In genomic region chr5:115434280-115434852, GRCm38 (mm10) we compare ENCODE assay signal across 12 mouse cellular contexts. TPM values are rescaled to one million over a fixed set of nuclear protein-coding genes. Genes with fewer than 3 reads are reported as not detected.
DNase-seq lines count a peak whose midpoint lies in the region; ATAC-seq and TF ChIP-seq lines count a peak whose summit lies in the region.
"Had no signal": no experiment of that assay in that cellular context is flagged by ENCODE, and none has a peak within 500 bp of the region (broad histone marks: within the 10 kb centered on the region; RNA-seq: fewer than 3 reads in every experiment).

No protein-coding gene starts in this region.

- H3K9ac ChIP-seq in intestine, postnatal 0 days (ENCODE audit: low read depth, low read length) = no peak overlapping the region
- no peak overlapping the region for H3K9ac ChIP-seq in intestine, embryonic 16.5 days (ENCODE audit: low read depth, low read length)
- peak overlapping the region; percentile 100 for H3K9ac ChIP-seq in forebrain, embryonic 11.5 days (ENCODE audit: low read length)
- H3K9ac ChIP-seq in hindbrain, postnatal 0 days (replicated peaks; ENCODE audit: low read length) = peak overlapping the region; percentile 61
- peak overlapping the region; percentile 100 for H3K9ac ChIP-seq in neural tube, embryonic 12.5 days
- H3K9ac ChIP-seq: heart, embryonic 15.5 days had no signal

- no peaks in the 10 kb centered on the region; the same call in 1 of the 2 replicates for H3K4me1 ChIP-seq in intestine, postnatal 0 days (replicated peaks; ENCODE audit: control insufficient read depth, insufficient read depth, low read length)
- H3K4me1 ChIP-seq in intestine, embryonic 16.5 days (ENCODE audit: control insufficient read depth, insufficient read depth, low read length) = peaks cover 34% of the 10 kb centered on the region
- H3K4me1 ChIP-seq in forebrain, embryonic 11.5 days (replicated peaks; ENCODE audit: control insufficient read depth, insufficient read depth, low read length) = peaks cover 67% of the 10 kb centered on the region
- H3K4me1 ChIP-seq in hindbrain, postnatal 0 days (ENCODE audit: insufficient read depth, low read length) = peaks cover 63% of the 10 kb centered on the region
- H3K4me1 ChIP-seq in neural tube, embryonic 12.5 days = peaks cover 80% of the 10 kb centered on the region
- no peaks in the 10 kb centered on the region for H3K4me1 ChIP-seq in lung, adult 2 months (ENCODE audit: control insufficient read depth, insufficient read depth, low read length)

- H3K27me3 ChIP-seq in intestine, postnatal 0 days (replicated peaks; ENCODE audit: control insufficient read depth, insufficient read depth, low read length) = 0 out of 2 replicates have a peak, but pooled peaks cover 5% of the 10 kb centered on the region
- no peaks in the 10 kb centered on the region for H3K27me3 ChIP-seq in intestine, embryonic 16.5 days (replicated peaks; ENCODE audit: control insufficient read depth, insufficient read depth, low read length)
- no peaks in the 10 kb centered on the region for H3K27me3 ChIP-seq in forebrain, embryonic 11.5 days (ENCODE audit: control insufficient read depth, insufficient read depth, low read length)
- no peaks in the 10 kb centered on the region for H3K27me3 ChIP-seq in hindbrain, postnatal 0 days (ENCODE audit: insufficient read depth, low read length)
- no peaks in the 10 kb centered on the region for H3K27me3 ChIP-seq in neural tube, embryonic 12.5 days (replicated peaks)

- no peak overlapping the region for H3K4me3 ChIP-seq in intestine, postnatal 0 days (ENCODE audit: low read depth, low read length)
- no peak overlapping the region for H3K4me3 ChIP-seq in intestine, embryonic 16.5 days (ENCODE audit: low read length)
- peak overlapping the region; percentile 100 for H3K4me3 ChIP-seq in forebrain, embryonic 11.5 days (ENCODE audit: low read depth, low read length)
- H3K4me3 ChIP-seq in hindbrain, postnatal 0 days (ENCODE audit: low read length) = no peak overlapping the region
- H3K4me3 ChIP-seq in neural tube, embryonic 12.5 days = peak overlapping the region; percentile 35
- no peak overlapping the region for H3K4me3 ChIP-seq in lung, adult 2 months (replicated peaks; ENCODE audit: extremely low read depth, low read depth, low read length)
- H3K4me3 ChIP-seq: heart, embryonic 15.5 days had no signal

- DNase-seq in forebrain, embryonic 11.5 days (ENCODE audit: low spot score) = peak; percentile 56
- peak; percentile 18 for DNase-seq in hindbrain, postnatal 0 days (ENCODE audit: low spot score)
- DNase-seq in left cerebral cortex, postnatal 10 days (ENCODE audit: extremely low spot score in 1 of 2, low spot score in 2 of 2) = no peak
- DNase-seq in natural killer cell, adult 2 months (ENCODE audit: low spot score in 2 of 2) = no peak
- no peak for DNase-seq in lung, adult 2 months
- DNase-seq: liver had no signal

- no peak overlapping the region for H3K4me2 ChIP-seq in intestine, postnatal 0 days (replicated peaks; ENCODE audit: low read depth)
- no peak overlapping the region for H3K4me2 ChIP-seq in intestine, embryonic 16.5 days (ENCODE audit: low read depth, low read length)
- peak overlapping the region; percentile 89 for H3K4me2 ChIP-seq in forebrain, embryonic 11.5 days (ENCODE audit: low read depth, low read length, severe bottlenecking)
- H3K4me2 ChIP-seq in hindbrain, postnatal 0 days (ENCODE audit: low read depth, low read length) = peak overlapping the region; percentile 59; the same call in 1 of the 2 replicates
- H3K4me2 ChIP-seq in neural tube, embryonic 12.5 days (replicated peaks) = peak overlapping the region; percentile 81
- H3K4me2 ChIP-seq: heart, embryonic 15.5 days had no signal

- intact Hi-C loops in left cerebral cortex, postnatal 10 days (cut with DNase I) = no loop called here

- 80% methylated on average over 11 of the region's 11 CpGs for WGBS in intestine, postnatal 0 days
- 62% methylated on average over 11 of the region's 11 CpGs for WGBS in intestine, embryonic 16.5 days
- 18% methylated on average over 11 of the region's 11 CpGs for WGBS in forebrain, embryonic 11.5 days
- WGBS in hindbrain, postnatal 0 days = 24% methylated on average over 11 of the region's 11 CpGs
- WGBS in neural tube, embryonic 12.5 days = 37% methylated on average over 11 of the region's 11 CpGs
- WGBS in lung, adult 2 months = 76% methylated on average over 11 of the region's 11 CpGs

- 0 out of 2 replicates have a peak overlapping the region, but pooled peaks have one; percentile 0 for H3K27ac ChIP-seq in intestine, postnatal 0 days (ENCODE audit: low read depth, low read length)
- no peak overlapping the region for H3K27ac ChIP-seq in intestine, embryonic 16.5 days (ENCODE audit: low read length)
- peak overlapping the region; percentile 100 for H3K27ac ChIP-seq in forebrain, embryonic 11.5 days (ENCODE audit: low read depth, low read length)
- peak overlapping the region; percentile 98 for H3K27ac ChIP-seq in hindbrain, postnatal 0 days
- peak overlapping the region; percentile 99 for H3K27ac ChIP-seq in neural tube, embryonic 12.5 days
- H3K27ac ChIP-seq: heart, embryonic 15.5 days; kidney, postnatal 0 days had no signal

- TF ChIP-seq POLR2A in lung, adult 2 months (IDR thresholded peaks at IDR 0.05; ENCODE audit: borderline replicate concordance, extremely low read depth, low read depth, low read length) = no peak

- ATAC-seq in intestine, postnatal 0 days = no peak
- ATAC-seq in intestine, embryonic 16.5 days = no peak
- no peak for ATAC-seq in forebrain, embryonic 11.5 days (replicated peaks; ENCODE audit: low FRiP score)
- no peak for ATAC-seq in hindbrain, postnatal 0 days
- ATAC-seq in neural tube, embryonic 12.5 days (ENCODE audit: low FRiP score, low read depth) = no peak

- H3K9me3 ChIP-seq in intestine, postnatal 0 days (ENCODE audit: control insufficient read depth) = no peaks in the 10 kb centered on the region
- H3K9me3 ChIP-seq in intestine, embryonic 16.5 days (ENCODE audit: control insufficient read depth, low read length) = no peaks in the 10 kb centered on the region
- no peaks in the 10 kb centered on the region for H3K9me3 ChIP-seq in forebrain, embryonic 11.5 days (ENCODE audit: control insufficient read depth, low read length)
- H3K9me3 ChIP-seq in hindbrain, postnatal 0 days (ENCODE audit: low read length) = no peaks in the 10 kb centered on the region
- no peaks in the 10 kb centered on the region for H3K9me3 ChIP-seq in neural tube, embryonic 12.5 days
- H3K9me3 ChIP-seq: heart, embryonic 15.5 days had no signal

- no peak for TF ChIP-seq CTCF in intestine, postnatal 0 days (IDR thresholded peaks at IDR 0.05; ENCODE audit: low read depth)
- no peak for TF ChIP-seq CTCF in hindbrain, postnatal 0 days (IDR thresholded peaks at IDR 0.05; ENCODE audit: low read depth)
- TF ChIP-seq CTCF in lung, adult 2 months (IDR thresholded peaks at IDR 0.05; ENCODE audit: insufficient read depth, low read length) = no peak

- H3K36me3 ChIP-seq in intestine, postnatal 0 days (ENCODE audit: control insufficient read depth, insufficient read depth) = no peaks in the 10 kb centered on the region
- 0 out of 2 replicates have a peak, but pooled peaks cover 3% of the 10 kb centered on the region for H3K36me3 ChIP-seq in intestine, embryonic 16.5 days (ENCODE audit: control insufficient read depth, insufficient read depth, low read length)
- peaks cover 15% of the 10 kb centered on the region; the same call in 1 of the 2 replicates for H3K36me3 ChIP-seq in forebrain, embryonic 11.5 days (ENCODE audit: control insufficient read depth, insufficient read depth, low read length)
- H3K36me3 ChIP-seq in hindbrain, postnatal 0 days (ENCODE audit: insufficient read depth, low read length) = no peaks in the 10 kb centered on the region
- H3K36me3 ChIP-seq in neural tube, embryonic 12.5 days = peaks cover 47% of the 10 kb centered on the region
- H3K36me3 ChIP-seq: heart, embryonic 15.5 days had no signal

RNA-seq across cellular contexts. Expression of gene Msi1, which starts 5.0 kb away (rescaled TPM):
- 4.1 and 4.3 TPM in 2 replicates for polyA plus RNA-seq in intestine, postnatal 0 days (2015; fragmentation: Nextera tagmentation; extraction: Ambion mirVana)
- polyA plus RNA-seq in intestine, embryonic 16.5 days (2015; fragmentation: Nextera tagmentation; extraction: Ambion mirVana) = 3.0 and 4.5 TPM in 2 replicates
- polyA plus RNA-seq in forebrain, embryonic 11.5 days (2014; fragmentation: Nextera tagmentation; extraction: Ambion mirVana) = 202 and 219 TPM in 2 replicates
- 75.9 and 88.1 TPM in 2 replicates for total RNA-seq in hindbrain, postnatal 0 days (2014; rRNA removed)
- polyA plus RNA-seq in hindbrain, postnatal 0 days (2015; fragmentation: Nextera tagmentation; extraction: Ambion mirVana) = 45.1 and 46.2 TPM in 2 replicates
- polyA plus RNA-seq in neural tube, embryonic 12.5 days (2016; fragmentation: Nextera tagmentation; extraction: Ambion mirVana) = 122 and 129 TPM in 2 replicates
- 10 to 100 TPM; 54.2 to 58.0 TPM for total RNA-seq in left cerebral cortex, postnatal 10 days (2021)
- polyA plus RNA-seq in lung, adult 2 months (2012; rRNA removed) = 0.91 and 1.9 TPM in 2 replicates

RNA-seq across cellular contexts. Expression of gene Pla2g1b, which starts 31.7 kb away (rescaled TPM):
- polyA plus RNA-seq in intestine, postnatal 0 days (2015; fragmentation: Nextera tagmentation; extraction: Ambion mirVana) = 0.78 and 0.98 TPM in 2 replicates
- 1.2 and 1.3 TPM in 2 replicates for polyA plus RNA-seq in intestine, embryonic 16.5 days (2015; fragmentation: Nextera tagmentation; extraction: Ambion mirVana)
- polyA plus RNA-seq in forebrain, embryonic 11.5 days (2014; fragmentation: Nextera tagmentation; extraction: Ambion mirVana) = not detected in 2 replicates
- not detected in 2 replicates for total RNA-seq in hindbrain, postnatal 0 days (2014; rRNA removed)
- not detected in 2 replicates for polyA plus RNA-seq in hindbrain, postnatal 0 days (2015; fragmentation: Nextera tagmentation; extraction: Ambion mirVana)
- not detected in 2 replicates for polyA plus RNA-seq in neural tube, embryonic 12.5 days (2016; fragmentation: Nextera tagmentation; extraction: Ambion mirVana)
- total RNA-seq in left cerebral cortex, postnatal 10 days (2021) = not detected
- polyA plus RNA-seq in lung, adult 2 months (2012; rRNA removed) = 38.0 and 46.8 TPM in 2 replicates
- total RNA-seq: gastrocnemius, adult 8-10 months had no signal

RNA-seq across cellular contexts. Expression of gene Sirt4, which starts 50.2 kb away (rescaled TPM):
- 5.0 and 6.4 TPM in 2 replicates for polyA plus RNA-seq in intestine, postnatal 0 days (2015; fragmentation: Nextera tagmentation; extraction: Ambion mirVana)
- 20.4 and 23.1 TPM in 2 replicates for polyA plus RNA-seq in intestine, embryonic 16.5 days (2015; fragmentation: Nextera tagmentation; extraction: Ambion mirVana)
- 20.6 and 22.0 TPM in 2 replicates for polyA plus RNA-seq in forebrain, embryonic 11.5 days (2014; fragmentation: Nextera tagmentation; extraction: Ambion mirVana)
- 25.8 and 33.7 TPM in 2 replicates for total RNA-seq in hindbrain, postnatal 0 days (2014; rRNA removed)
- 20.2 and 21.8 TPM in 2 replicates for polyA plus RNA-seq in hindbrain, postnatal 0 days (2015; fragmentation: Nextera tagmentation; extraction: Ambion mirVana)
- 23.8 and 24.9 TPM in 2 replicates for polyA plus RNA-seq in neural tube, embryonic 12.5 days (2016; fragmentation: Nextera tagmentation; extraction: Ambion mirVana)
- total RNA-seq in left cerebral cortex, postnatal 10 days (2021) = 10 to 100 TPM; 26.8 to 31.2 TPM
- polyA plus RNA-seq in lung, adult 2 months (2012; rRNA removed) = 36.5 and 38.3 TPM in 2 replicates

Comparison
In these comparisons a context has a peak if more than half of its experiments do, and no peak if none do; other contexts are left out.
1. H3K4me2 ChIP-seq: peak in forebrain, embryonic 11.5 days (single experiment), hindbrain, postnatal 0 days (single experiment) and neural tube, embryonic 12.5 days (single experiment); none in intestine, postnatal 0 days (single experiment) and intestine, embryonic 16.5 days (single experiment).
2. H3K4me3 ChIP-seq: peak in forebrain, embryonic 11.5 days (single experiment) and neural tube, embryonic 12.5 days (single experiment); none in intestine, postnatal 0 days (single experiment), intestine, embryonic 16.5 days (single experiment), hindbrain, postnatal 0 days (single experiment) and lung, adult 2 months (single experiment).
3. H3K9ac ChIP-seq: peak in forebrain, embryonic 11.5 days (single experiment), hindbrain, postnatal 0 days (single experiment) and neural tube, embryonic 12.5 days (single experiment); none in intestine, postnatal 0 days (single experiment) and intestine, embryonic 16.5 days (single experiment).
4. DNase-seq: peak in forebrain, embryonic 11.5 days (single experiment) and hindbrain, postnatal 0 days (single experiment); none in left cerebral cortex, postnatal 10 days (0 of 2), natural killer cell, adult 2 months (0 of 2) and lung, adult 2 months (single experiment).
5. RNA of gene Pla2g1b, which starts 31.7 kb away (polyA plus RNA-seq): 38.0 to 46.8 TPM in lung, adult 2 months; 1.2 to 1.3 TPM in intestine, embryonic 16.5 days, 0.78 to 0.98 TPM in intestine, postnatal 0 days, not detected in forebrain, embryonic 11.5 days, not detected in hindbrain, postnatal 0 days and not detected in neural tube, embryonic 12.5 days; every median in the first group is over 10 times any median in the second.